Mouse (Mus musculus) brain, adult 2 months (tissue): ENCODE results near the gene Supt7l.
"Not testable (repeated sequence)": the region's sequence is repeated elsewhere in the genome, so short reads cannot be mapped to it uniquely, and the experiment has no call there.

Source experiments
- DNase-seq: peaks from one replicate; pipeline ENCODE4 v3.0.0; 2011; ENCODE audit warnings: low read depth, low spot score

The Supt7l gene

GRCm38 (mm10) chr5:31527707-31528106 is at the start of gene Supt7l:
Gene Supt7l (minus strand): TSS chr5:31527807.
- not testable (repeated sequence) for DNase-seq

DNA sequence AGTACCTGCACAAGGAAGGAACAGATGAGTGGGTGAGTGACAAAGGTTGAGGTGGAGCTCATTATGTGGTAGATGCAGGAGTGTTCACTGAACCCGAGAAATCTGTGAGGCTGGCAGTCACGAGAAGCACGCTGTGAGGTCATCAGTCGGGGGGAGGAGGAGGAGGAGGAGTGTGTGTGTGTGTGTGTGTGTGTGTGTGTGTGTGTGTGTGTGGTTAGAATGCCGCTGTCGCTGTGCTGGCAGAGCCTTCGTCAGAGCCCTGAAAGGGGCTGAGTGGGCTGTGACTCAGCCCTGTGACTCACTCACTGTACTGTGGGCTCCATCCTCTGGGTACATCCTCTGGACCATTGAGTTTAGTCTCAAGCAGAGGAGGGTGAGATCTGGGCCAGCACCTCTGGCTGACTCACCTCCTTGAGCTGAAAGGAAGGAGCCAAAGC is 49.0 kb upstream of the Supt7l start:
- peak; percentile 96 for DNase-seq

DNA sequence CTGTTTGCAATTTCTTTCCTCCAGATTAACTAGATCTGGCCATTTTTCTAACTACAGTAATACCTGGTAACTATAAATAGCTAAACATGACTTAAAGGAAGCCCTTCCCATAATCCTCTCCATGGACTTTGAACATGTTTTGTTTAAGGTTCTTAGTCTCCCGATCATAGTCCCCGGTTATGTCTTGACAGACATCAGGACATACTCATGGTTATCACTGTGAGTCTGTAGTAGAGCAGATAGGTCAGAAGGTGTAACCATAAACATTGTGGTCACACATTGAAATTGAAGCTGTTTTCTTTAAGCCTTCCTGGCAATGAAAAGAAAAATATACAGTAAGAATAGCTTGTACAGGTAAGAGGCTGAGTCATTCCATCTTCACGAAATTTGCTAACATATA is 46.1 kb upstream of the Supt7l start:
- DNase-seq, result no peak

- peak; percentile 89 for DNase-seq
These were observed 43.5 kb upstream of the Supt7l start for GRCm38 (mm10) chr5:31571023-31571608.

DNA sequence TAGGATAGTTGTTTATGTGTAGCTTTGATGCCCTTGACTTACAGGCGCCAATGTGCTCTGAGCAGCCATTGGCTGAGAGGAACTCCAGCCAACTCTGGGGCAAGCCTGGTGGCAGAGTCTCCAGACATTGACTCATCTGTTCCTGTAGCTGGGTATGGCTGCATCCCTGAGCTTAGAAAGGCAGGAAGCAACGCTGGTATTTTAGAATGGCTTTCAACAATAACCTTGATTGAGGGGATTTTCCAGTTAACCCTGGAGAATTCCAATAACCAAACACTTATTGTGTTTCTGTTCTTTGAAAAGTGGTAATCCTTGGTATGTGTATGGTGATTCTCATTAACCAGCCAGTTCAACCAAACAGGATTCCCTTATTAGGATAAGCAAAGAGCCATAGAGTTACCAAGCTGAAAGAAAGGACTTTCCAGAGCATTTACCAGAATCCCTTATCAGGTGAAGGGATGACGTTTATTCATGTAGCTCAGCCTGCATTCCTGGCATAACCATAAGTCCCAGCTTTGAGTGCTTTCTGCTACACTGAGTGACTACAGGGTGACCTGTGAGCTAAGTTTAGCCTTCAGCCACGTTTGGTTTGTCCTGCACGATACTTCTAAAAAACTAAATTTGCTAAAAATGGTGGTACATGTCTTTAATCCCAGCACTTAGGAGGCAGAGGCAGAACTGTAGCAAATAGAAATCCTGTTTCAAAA is 40.5 kb upstream of the Supt7l start:
- no peak for DNase-seq

DNA sequence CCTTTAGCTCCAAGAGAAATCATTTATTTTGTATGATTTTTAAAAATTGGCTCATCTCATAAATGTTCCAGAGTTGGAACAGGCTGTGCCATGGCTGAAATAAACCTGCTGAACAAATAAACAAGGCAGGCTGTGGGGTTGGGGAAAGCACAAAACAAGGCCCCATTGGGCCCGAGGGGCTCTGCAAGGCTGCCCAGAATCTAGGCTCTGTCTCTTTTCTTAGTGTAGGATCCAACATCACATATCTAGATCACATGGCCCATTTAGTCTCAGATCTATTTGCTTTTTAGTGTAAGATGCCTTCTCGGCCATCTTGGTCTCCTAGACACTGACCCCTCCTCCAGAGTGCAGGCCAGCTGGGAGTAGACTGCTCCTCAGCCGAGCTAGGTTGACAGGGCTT is 38.9 kb upstream of the Supt7l start:
- DNase-seq, result no peak

DNA sequence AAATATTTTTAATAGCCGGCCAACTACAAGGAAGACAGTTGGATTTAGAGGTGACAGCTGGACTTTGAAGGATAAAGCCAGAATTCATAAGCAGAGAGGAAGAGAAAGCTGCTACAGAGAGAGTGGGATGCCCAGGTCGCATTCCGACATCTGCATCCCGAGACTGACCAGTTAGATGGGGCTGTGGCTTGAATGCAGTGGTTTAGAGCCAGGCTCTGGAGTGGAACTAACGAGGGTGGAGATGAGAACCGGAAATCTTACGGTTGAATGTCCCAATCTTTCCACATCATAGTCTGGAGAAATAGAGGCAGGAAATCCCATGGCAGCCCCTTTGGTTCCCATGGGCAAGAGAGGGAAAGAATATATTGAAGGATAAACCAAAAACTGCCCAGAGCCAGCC is 38.4 kb upstream of the Supt7l start:
- DNase-seq, result no peak

DNA sequence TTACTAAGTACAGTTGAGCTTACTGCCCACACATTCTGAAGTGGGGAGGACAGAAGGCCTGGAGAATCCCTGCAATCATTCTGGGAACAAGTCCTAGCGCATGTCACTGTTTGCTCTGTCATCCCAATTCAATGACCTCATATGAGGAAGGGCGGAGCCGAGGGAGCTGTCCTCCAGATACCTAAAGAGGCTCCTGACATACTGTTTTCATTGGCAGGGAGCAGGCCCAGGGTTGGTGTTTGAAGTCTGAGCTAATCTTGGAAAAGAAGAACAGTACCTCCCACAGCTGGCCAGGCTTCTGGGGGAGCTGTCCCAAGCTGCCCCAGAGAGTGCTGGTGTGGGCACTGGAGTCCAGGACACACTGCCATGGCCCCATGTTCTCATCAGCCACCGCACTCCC is 37.4 kb upstream of the Supt7l start:
- peak; percentile 61 for DNase-seq

DNA sequence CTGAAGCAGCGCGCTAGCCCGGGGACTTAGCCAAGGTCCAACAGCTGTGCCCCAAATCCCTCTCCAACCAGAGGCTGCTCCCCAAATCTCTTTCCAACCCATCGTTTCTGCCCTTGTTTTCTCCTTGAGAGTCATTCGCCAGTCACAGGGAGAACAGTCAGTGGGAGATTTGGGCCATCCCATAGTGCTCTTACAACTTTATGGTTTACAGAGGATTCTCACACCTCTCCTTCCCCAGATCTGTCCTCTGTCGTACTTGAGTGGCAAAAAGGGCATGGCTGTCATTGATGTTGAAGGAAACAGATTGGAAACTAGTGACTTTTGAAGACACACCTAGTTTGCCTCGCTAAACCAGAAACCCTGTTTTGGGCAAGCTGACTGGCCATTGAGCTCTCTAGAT is 36.3 kb upstream of the Supt7l start:
- no peak for DNase-seq

DNA sequence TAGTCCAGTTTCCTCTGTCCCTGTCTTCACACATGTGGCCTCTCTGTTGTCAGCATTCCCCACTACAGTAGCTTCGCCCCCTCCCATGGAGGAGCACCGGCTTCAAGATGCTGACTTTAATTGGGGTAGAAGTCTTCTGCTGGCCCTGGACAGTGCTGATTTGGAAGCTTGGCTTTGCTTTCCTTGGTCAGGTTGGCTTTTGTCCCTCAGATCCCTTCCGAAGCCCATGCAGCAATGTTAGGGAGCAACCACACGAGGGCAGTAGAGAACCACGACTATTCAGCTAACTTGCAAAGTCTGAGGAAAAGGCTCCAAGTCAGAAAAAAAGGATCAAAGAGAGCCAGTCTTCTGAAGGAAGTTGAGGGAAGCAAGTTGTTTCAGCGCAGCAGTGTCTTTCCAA is 35.9 kb upstream of the Supt7l start:
- peak; percentile 92 for DNase-seq

DNA sequence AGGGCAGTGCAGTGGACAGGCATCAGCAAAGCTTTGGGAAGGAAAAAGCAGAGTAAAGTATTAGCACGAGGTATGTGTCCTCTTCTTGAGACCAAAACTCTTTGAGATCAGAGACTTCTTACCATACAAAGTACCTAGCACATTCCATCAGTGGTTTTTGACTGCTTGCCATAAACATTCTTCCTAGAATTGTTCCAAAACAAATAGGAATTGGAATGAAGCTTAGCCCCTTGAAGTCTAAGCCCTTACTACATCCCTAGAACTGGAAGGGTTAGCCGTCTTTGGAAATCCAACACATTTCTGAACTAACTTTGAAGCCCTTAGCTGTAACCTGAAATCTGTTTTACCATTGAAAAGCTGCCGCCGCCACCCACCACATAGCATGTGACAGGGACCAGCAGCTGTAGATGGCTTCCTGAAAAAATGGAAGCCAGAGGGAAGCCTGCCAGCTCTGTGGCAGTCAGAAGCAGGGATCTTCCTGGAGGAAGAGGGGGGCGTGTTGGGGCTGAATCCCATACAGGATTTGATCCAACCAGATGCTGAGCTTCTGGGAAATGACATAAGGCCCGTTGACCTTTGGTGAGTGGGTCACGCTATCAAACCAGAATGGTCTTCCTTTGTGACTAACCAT is 34.5 kb upstream of the Supt7l start:
- DNase-seq, result peak; percentile 81

DNA sequence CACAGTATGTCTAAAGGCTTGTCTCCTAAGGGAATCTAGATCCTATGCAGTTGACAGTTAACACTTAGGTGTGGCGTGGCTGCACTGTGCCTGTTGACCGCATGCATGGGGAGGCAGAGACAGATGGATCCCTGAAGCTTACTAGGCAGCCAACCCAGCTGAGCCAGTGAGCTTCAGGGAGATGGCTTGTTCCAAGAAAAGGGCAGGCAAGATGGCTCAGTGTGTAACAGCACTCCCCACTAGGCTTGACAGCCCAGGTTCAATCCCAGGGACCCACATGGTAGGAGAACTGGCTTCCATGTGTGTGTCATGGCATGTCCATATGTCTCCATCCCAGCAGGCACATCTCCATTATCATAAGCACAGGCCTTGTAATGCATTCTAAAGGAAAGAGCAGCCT is 32.7 kb upstream of the Supt7l start:
- no peak for DNase-seq

DNA sequence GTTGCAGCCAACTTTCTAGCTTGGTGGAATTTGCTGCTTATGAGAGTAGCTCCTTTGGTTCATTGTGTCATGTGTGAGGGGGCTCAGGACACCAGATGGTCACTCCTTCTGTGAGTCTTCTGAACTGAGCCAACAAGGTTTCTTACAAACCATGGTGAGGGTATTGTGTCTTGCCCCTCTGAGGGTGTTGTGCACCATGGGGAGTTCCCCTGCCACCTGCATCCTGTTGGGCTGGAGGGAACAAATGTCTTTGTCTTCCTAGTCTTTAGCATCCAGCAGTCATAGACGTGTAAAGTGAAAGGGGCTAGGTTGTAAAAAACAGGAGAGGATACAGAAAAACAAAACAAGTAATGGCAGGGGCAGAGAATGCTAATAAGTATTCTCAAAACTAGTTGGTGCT is 31.8 kb upstream of the Supt7l start:
- DNase-seq, result no peak

- DNase-seq, result no peak
These were observed 7.6 kb upstream of the Supt7l start for GRCm38 (mm10) chr5:31535228-31535627.

GRCm38 (mm10) chr5:31528560-31528959 is 953 bp upstream of the Supt7l start:
- DNase-seq, result no peak

GRCm38 (mm10) chr5:31527117-31527680 is 408 bp downstream of the Supt7l start:
- no peak for DNase-seq

GRCm38 (mm10) chr5:31526354-31527116 is 1.1 kb downstream of the Supt7l start, which contains the start of gene Slc4a1ap:
Gene Slc4a1ap (plus strand): TSS chr5:31526995.
- DNase-seq, result peak; percentile 90

- no peak for DNase-seq
These were observed 7.1 kb downstream of the Supt7l start for GRCm38 (mm10) chr5:31520556-31520955.

DNA sequence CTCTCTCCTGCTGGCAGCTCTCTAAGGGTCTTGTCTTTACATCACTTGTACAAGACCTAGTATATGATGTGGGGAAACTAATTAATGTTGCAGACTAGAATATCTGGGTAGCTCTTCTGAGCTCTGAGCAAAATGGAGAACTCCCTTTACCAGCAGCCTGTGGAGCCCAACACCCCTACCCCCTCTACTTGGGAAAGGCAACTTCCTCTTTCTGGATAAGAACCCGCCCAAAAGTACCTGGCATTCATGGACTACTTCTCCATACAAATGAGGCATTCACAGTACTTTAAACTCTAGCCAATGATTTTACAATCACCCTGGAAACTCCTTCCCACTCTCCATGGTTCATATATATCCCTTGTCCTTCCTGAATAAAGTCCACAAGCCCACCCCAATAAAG is 15.1 kb downstream of the Supt7l start:
- DNase-seq, result no peak

DNA sequence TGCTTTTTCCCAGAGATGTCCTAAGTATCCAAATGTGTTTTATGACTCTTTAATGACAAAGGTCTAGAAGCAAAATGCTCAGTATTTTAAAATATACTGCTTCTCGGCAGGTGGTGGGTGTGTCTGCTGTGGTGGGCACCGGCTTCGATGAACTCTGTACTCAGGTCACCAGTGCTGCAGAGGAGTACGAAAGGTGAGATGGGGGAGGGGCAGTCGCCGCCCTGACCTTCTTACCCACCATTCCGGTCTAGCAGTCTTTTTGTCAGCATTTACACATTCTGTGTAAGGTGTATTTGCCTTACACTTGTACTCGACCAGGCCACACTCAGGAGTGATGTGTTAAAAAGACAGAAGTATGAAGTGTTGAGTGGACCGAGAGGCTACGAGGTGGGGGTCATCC is 22.8 kb downstream of the Supt7l start:
- DNase-seq, result no peak

DNA sequence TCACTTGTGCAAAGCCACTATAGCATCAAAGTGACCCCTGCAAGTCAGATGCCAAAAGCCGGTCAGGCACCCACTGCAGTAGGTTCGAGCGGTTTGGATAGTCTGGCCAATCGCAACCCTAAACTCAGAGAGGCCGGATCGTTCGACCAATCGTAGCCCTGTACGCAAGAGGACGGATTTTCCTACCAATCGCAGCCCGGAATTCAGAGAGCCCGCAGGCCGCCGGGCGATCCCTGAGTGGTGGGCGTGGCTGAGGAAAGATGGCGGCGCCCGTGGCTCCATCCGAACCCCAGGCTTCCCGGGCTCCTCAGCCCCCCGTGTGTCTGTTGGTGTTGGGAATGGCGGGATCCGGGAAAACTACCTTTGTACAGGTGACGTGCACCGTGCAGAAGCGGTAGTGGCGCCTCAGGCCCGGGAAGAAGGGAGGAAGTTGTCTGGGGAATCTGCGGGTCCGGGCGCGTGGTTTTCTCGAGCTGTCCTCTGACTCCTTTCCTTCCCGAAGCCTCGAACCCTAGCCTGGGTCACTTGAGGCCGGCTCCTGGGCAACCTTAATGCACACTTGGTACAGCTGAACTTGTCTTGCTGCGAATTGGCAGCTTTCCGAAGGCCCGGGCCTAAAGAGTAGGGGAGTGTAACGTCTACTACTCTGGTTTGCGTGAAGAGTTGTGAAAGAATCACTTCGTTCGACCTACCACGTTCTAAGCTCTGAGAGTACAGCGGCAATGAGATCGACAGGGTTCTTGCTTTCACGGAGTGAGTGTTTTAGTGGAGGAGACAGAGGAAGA is 32.9 kb downstream of the Supt7l start, which contains the start of gene Gpn1:
Gene Gpn1 (plus strand): TSS at position 229 of the 785 bp plus-strand sequence.
- DNase-seq, result peak; percentile 97
